Mouse (Mus musculus): ENCODE results near the gene Akap10. TPM values are rescaled to one million over a fixed set of nuclear protein-coding genes. Genes with fewer than 3 reads are reported as not detected.
"Not testable (repeated sequence)": the region's sequence is repeated elsewhere in the genome, so short reads cannot be mapped to it uniquely, and the experiment has no call there.

The Akap10 gene
- total and polyA plus RNA-seq, 2 experiments from 2014 or later: 6.4 to 24.0 TPM

DNA sequence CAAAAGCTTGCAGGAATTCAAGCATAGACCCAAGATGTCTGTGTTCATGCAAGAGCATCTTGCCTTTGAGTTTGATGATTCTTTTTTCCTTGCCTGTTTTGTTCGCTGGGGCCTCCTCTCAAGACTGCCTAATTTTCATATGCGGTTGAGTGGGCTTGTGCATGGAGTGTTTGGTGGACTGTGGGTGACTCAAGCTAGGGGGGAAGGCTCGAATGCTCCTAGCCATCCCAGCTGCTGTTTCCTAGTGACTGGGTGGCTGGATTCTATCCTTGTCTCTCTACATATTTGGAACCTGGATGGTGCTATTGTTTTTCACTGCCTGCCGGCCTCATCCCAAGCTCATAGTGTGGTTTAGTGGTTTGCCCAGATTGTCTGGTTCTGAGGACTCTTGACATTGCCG, 34.6 kb upstream of the Akap10 start:
- Histone ChIP-seq H3K27ac (no peak overlapping the region), H3K4me3 (ENCODE audit: low read length) (no peak overlapping the region), H3K4me2 (ENCODE audit: low read depth, low read length) (no peak overlapping the region), H3K9me3 (ENCODE audit: low read length) (no peaks in the 10 kb centered on the region), H3K27me3 (ENCODE audit: insufficient read depth, low read length) (no peaks in the 10 kb centered on the region), H3K36me3 (ENCODE audit: insufficient read depth, low read length) (no peaks in the 10 kb centered on the region), H3K4me1 (ENCODE audit: insufficient read depth, low read length) (no peaks in the 10 kb centered on the region), H3K9ac (replicated peaks; ENCODE audit: low read length) (no peak overlapping the region)
- 87% methylated on average over 5 of the region's 5 CpGs for WGBS
- ATAC-seq (no peak), DNase-seq (ENCODE audit: low spot score) (no peak)
- TF ChIP-seq CTCF (IDR thresholded peaks at IDR 0.05; ENCODE audit: low read depth): no peak

DNA sequence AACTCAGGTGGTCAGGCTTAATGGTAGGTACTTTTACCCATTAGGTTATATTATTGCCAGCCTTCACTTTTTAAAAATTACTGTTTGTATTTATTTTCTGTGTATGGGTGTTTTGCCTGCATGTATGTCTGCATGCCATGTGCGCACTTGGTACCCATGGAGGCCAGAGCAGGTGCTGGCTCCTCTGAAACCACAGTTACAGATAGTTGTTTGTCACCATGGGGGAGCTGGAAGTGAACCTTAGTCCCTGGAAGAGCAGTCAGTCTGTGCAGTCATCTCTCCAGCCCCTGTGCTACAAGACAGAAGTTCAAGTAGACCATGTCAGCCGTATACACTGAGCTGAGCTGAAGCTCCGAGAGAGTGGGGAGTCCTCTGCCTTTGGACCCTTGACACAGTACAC, 33.1 kb upstream of the Akap10 start:
- Histone ChIP-seq H3K27ac (no peak overlapping the region), H3K27me3 (ENCODE audit: insufficient read depth, low read length) (no peaks in the 10 kb centered on the region; the same call in 1 of the 2 replicates), H3K4me1 (ENCODE audit: insufficient read depth, low read length) (no peaks in the 10 kb centered on the region), H3K4me3 (ENCODE audit: low read length) (no peak overlapping the region), H3K9ac (replicated peaks; ENCODE audit: low read length) (no peak overlapping the region), H3K36me3 (ENCODE audit: insufficient read depth, low read length) (no peaks in the 10 kb centered on the region), H3K9me3 (ENCODE audit: low read length) (no peaks in the 10 kb centered on the region), H3K4me2 (ENCODE audit: low read depth, low read length) (no peak overlapping the region)
- no peak for ATAC-seq
- TF ChIP-seq CTCF (IDR thresholded peaks at IDR 0.05; ENCODE audit: low read depth): no peak
- WGBS: 85% methylated on average over 3 of the region's 3 CpGs
- no peak for DNase-seq (ENCODE audit: low spot score)

DNA sequence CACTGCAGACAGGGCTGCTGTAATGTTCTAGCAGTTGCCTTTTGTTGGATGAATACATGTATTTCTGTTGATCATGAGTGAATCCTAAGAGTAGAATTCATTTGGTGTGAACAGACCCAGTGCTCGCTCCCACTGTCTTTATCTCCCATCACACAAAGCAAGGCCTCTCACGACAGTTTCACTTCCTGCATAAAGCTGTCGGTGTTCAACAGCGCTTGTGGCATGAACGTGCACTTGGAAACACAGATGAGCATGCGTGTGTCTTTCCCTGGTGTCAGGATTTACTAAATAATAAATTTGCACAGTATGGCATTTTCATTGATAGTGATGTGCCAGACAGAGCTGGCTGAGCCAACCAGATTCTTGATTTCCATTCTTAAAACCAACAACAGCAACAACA, 32.6 kb upstream of the Akap10 start:
- Histone ChIP-seq H3K9me3 (ENCODE audit: low read length) (no peaks in the 10 kb centered on the region), H3K27ac (no peak overlapping the region), H3K36me3 (ENCODE audit: insufficient read depth, low read length) (no peaks in the 10 kb centered on the region), H3K9ac (replicated peaks; ENCODE audit: low read length) (no peak overlapping the region), H3K4me3 (ENCODE audit: low read length) (no peak overlapping the region), H3K27me3 (ENCODE audit: insufficient read depth, low read length) (no peaks in the 10 kb centered on the region; the same call in 1 of the 2 replicates), H3K4me1 (ENCODE audit: insufficient read depth, low read length) (no peaks in the 10 kb centered on the region), H3K4me2 (ENCODE audit: low read depth, low read length) (no peak overlapping the region)
- DNase-seq (ENCODE audit: low spot score): no peak
- 82% methylated on average over 6 of the region's 6 CpGs for WGBS
- no peak for ATAC-seq
- TF ChIP-seq CTCF (IDR thresholded peaks at IDR 0.05; ENCODE audit: low read depth): no peak

DNA sequence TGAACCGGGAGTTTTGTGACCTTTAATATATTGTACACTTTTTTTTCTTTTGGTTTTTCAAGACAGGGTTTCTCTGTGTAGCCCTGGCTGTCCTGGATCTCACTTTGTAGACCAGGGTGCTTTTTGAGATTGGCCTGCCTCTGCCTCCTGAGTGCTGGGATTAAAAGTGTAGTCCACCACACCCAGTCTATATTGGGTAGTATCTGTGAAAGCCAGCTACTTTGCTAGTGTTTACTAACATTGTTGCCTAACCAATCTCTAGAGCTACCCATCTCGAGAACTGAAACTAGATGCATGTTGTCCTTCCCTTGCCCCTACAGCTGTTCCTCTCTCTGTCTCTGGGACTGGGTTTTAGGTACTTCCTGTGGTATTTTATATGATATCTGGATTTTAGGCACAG, 30.0 kb upstream of the Akap10 start:
- ATAC-seq (no peak), DNase-seq (ENCODE audit: low spot score) (no peak)
- Histone ChIP-seq H3K4me1 (ENCODE audit: insufficient read depth, low read length) (no peaks in the 10 kb centered on the region), H3K36me3 (ENCODE audit: insufficient read depth, low read length) (no peaks in the 10 kb centered on the region), H3K27ac (no peak overlapping the region), H3K4me2 (ENCODE audit: low read depth, low read length) (no peak overlapping the region), H3K9me3 (ENCODE audit: low read length) (no peaks in the 10 kb centered on the region), H3K27me3 (ENCODE audit: insufficient read depth, low read length) (no peaks in the 10 kb centered on the region; the same call in 1 of the 2 replicates), H3K4me3 (ENCODE audit: low read length) (no peak overlapping the region), H3K9ac (replicated peaks; ENCODE audit: low read length) (no peak overlapping the region)
- WGBS: 88% methylated on average over 2 of the region's 2 CpGs
- no peak for TF ChIP-seq CTCF (IDR thresholded peaks at IDR 0.05; ENCODE audit: low read depth)

DNA sequence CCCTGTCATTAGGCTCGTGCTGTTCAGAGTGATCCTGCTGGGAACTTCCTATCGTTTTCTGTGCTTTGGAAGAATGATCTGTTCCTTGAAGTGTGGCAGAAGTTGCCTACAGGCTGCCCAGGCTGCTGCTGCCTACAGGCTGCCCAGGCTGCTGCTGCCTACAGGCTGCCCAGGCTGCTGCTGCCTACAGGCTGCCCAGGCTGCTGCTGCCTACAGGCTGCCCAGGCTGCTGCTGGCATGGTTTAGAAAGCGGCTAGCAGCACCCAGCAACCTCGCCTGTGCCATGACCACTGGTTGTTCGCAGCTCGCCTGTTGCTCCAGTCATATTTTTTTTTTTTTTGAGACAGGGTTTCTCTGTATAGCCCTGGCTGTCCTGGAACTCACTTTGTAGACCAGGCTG, 28.7 kb upstream of the Akap10 start:
- H3K9ac ChIP-seq (replicated peaks; ENCODE audit: low read length); H3K4me3 ChIP-seq (ENCODE audit: low read length); ATAC-seq; DNase-seq (ENCODE audit: low spot score); H3K4me2 ChIP-seq (ENCODE audit: low read depth, low read length); H3K9me3 ChIP-seq (ENCODE audit: low read length); H3K36me3 ChIP-seq (ENCODE audit: insufficient read depth, low read length); H3K4me1 ChIP-seq (ENCODE audit: insufficient read depth, low read length); H3K27ac ChIP-seq; H3K27me3 ChIP-seq (ENCODE audit: insufficient read depth, low read length): not testable (repeated sequence)
- 59% methylated on average over 6 of the region's 6 CpGs for WGBS

DNA sequence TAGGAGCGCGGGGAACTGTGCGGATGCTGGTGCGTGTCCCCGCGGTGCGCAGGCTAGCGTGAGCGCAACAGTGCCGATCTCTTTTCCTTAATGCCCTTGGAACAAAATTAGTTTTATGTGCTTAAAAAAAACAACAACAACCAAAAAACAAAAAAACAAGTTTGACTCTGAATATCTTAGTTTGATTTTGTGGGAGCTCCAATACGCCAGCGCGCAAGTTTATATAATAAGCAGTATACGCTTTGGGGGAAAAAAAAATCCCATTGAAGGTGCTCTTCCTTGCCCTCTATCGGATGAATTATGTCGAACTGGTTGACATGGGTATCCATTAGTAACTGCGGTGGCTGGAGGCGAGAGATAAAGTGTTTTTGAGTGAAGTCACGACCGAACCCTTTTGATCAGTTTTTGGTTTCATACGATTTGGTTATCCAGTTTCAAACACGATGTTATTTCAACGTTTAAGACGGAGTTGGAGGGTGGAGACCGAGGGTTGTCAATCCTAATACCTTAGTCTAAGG, 27.3 kb upstream of the Akap10 start:
- DNase-seq (ENCODE audit: low spot score) (peak; percentile 64), ATAC-seq (no peak)
- Histone ChIP-seq H3K4me1 (ENCODE audit: insufficient read depth, low read length) (no peaks in the 10 kb centered on the region), H3K4me2 (ENCODE audit: low read depth, low read length) (peak overlapping the region; percentile 99), H3K9ac (replicated peaks; ENCODE audit: low read length) (peak overlapping the region; percentile 57; the same call in 1 of the 2 replicates), H3K4me3 (ENCODE audit: low read length) (peak overlapping the region; percentile 78), H3K36me3 (ENCODE audit: insufficient read depth, low read length) (no peaks in the 10 kb centered on the region), H3K27ac (no peak overlapping the region), H3K9me3 (ENCODE audit: low read length) (no peaks in the 10 kb centered on the region), H3K27me3 (ENCODE audit: insufficient read depth, low read length) (no peaks in the 10 kb centered on the region; the same call in 1 of the 2 replicates)
- WGBS: 4% methylated on average over 25 of the region's 25 CpGs
- TF ChIP-seq CTCF (IDR thresholded peaks at IDR 0.05; ENCODE audit: low read depth): peak; percentile 49

DNA sequence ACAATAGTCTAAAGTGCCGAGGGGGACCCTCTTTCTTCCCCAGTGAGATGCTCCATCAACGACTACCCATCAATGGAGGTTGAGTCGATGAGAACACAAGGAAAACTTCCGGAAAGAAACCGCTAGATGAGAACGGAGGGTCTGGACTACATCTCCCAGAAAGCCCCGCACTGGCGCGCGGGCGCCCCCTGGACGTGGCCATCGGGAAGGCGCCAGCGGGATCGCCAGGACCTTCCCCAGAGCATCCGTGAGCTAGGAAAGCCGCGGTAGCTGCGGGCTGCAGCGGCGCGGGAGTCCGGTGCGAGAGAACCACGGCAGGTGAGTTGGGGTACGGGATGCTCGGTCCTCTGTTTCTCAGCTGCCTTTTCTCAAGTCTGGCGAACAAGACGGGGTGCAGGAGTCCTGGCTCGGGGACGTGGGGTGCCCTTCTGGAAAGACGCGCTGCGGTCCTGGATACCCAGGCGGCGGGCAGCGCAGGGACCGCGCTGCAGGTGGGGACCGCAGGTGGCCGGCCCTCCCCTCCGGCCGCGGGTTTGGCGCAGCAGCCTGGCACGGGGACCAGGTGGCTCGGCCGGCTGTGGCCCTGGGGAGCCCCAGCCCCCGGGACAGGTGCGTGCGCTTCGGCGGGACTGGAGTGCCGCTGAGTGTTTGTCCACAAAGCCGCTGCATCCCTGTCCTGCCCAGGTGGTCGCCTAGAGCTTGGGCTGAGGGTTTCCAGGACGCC, 26.7 kb upstream of the Akap10 start, which contains the start of gene Specc1:
Gene Specc1 (plus strand): TSS at position 192 of the 724 bp plus-strand sequence.
- WGBS: under 1% methylated on average over 58 of the region's 58 CpGs
- peak within 1 kb of the TSS; percentile 57 for H3K9ac ChIP-seq (replicated peaks; ENCODE audit: low read length)
- ATAC-seq: peak; percentile 95
- H3K4me3 ChIP-seq (ENCODE audit: low read length): peak within 1 kb of the TSS; percentile 78
- TF ChIP-seq CTCF (IDR thresholded peaks at IDR 0.05; ENCODE audit: low read depth): peak; percentile 94
- DNase-seq (ENCODE audit: low spot score): peak; percentile 93
- no peaks in the 10 kb centered on the region; the same call in 1 of the 2 replicates for H3K27me3 ChIP-seq (ENCODE audit: insufficient read depth, low read length)
- peak within 1 kb of the TSS; percentile 99 for H3K4me2 ChIP-seq (ENCODE audit: low read depth, low read length)
- no peaks in the 10 kb centered on the region for H3K9me3 ChIP-seq (ENCODE audit: low read length)
- H3K4me1 ChIP-seq (ENCODE audit: insufficient read depth, low read length): no peaks in the 10 kb centered on the region
- H3K27ac ChIP-seq: no peak within 1 kb of the TSS
- H3K36me3 ChIP-seq (ENCODE audit: insufficient read depth, low read length): no peaks in the 10 kb centered on the region

Data from hindbrain, postnatal 0 days (tissue).